Mouse (Mus musculus): ENCODE measurements at regions not wholly inside any gene's neighbourhood (a gene's known extent, or its start where the extent isn't known, plus 50 kb on each side); places are given as distances from the start of the nearest gene placed in this dataset.

GRCm38 (mm10) chr10:91361621-91362020 is 180.5 kb upstream of the Tmpo start:
- POLR2A ChIA-PET: interaction anchor here in 1 of 4 experiments (0.6 kb wide), 1 partner anchor 9 kb away, joined by 3 read pairs; no protein-coding TSS in a partner anchor

GRCm38 (mm10) chr10:91345465-91345864 is 164.3 kb upstream of the Tmpo start:
- CTCF ChIA-PET: no interaction called here
- POLR2A ChIA-PET: no interaction called here

More at GRCm38 (mm10) chr10:91361621-91362020, 180.5 kb upstream of the Tmpo start:
- CTCF ChIA-PET: interaction anchor here in 1 of 4 experiments (0.6 kb wide), 1 partner anchor 75 kb away, joined by 4 read pairs; no protein-coding TSS in a partner anchor

- ChIA-PET POLR2A (no interaction called here), CTCF (no interaction called here)
Measured at GRCm38 (mm10) chr10:91342083-91342482, 161.0 kb upstream of the Tmpo start.

GRCm38 (mm10) chr10:91339361-91339760 is 158.2 kb upstream of the Tmpo start:
- CTCF ChIA-PET: no interaction called here
- POLR2A ChIA-PET: no interaction called here

- CTCF ChIA-PET: interaction anchor here in 2 of 4 experiments (0.6 to 1.5 kb wide), 2 partner anchors 29 to 62 kb away, joined by 4 read pairs; no protein-coding TSS in a partner anchor
- POLR2A ChIA-PET: interaction anchor here in 2 of 4 experiments (0.5 to 0.6 kb wide), 2 partner anchors 24 to 175 kb away, joined by 3 to 4 read pairs; no protein-coding TSS in a partner anchor
Measured at GRCm38 (mm10) chr10:91326661-91327312, 145.7 kb upstream of the Tmpo start.

GRCm38 (mm10) chr10:91326144-91326655 is 145.1 kb upstream of the Tmpo start:
- ChIA-PET POLR2A (interaction anchor here in 1 of 4 experiments (0.6 kb wide), 1 partner anchor 24 kb away, joined by 3 read pairs; no protein-coding TSS in a partner anchor), CTCF (interaction anchor here in 2 of 4 experiments (0.6 to 1.7 kb wide), 3 partner anchors 28 to 62 kb away, joined by 3 to 4 read pairs (median 4); no protein-coding TSS in a partner anchor)

GRCm38 (mm10) chr10:91321226-91321625 is 140.1 kb upstream of the Tmpo start:
- ChIA-PET POLR2A (no interaction called here), CTCF (no interaction called here)

- POLR2A ChIA-PET: interaction anchor here in 1 of 4 experiments (0.7 kb wide), 1 partner anchor 124 kb away, joined by 7 read pairs; no protein-coding TSS in a partner anchor
- CTCF ChIA-PET: interaction anchor here in 1 of 4 experiments (1.3 kb wide), 1 partner anchor 22 kb away, joined by 3 read pairs; no protein-coding TSS in a partner anchor
Measured at GRCm38 (mm10) chr10:91319442-91320112, 138.5 kb upstream of the Tmpo start.

GRCm38 (mm10) chr10:91314441-91314840 is 133.3 kb upstream of the Tmpo start:
- ChIA-PET CTCF (no interaction called here), POLR2A (no interaction called here)

- ChIA-PET POLR2A (no interaction called here), CTCF (no interaction called here)
Measured at GRCm38 (mm10) chr10:91313316-91313715, 132.2 kb upstream of the Tmpo start.

GRCm38 (mm10) chr10:91312913-91313312 is 131.8 kb upstream of the Tmpo start:
- CTCF ChIA-PET: no interaction called here
- POLR2A ChIA-PET: no interaction called here

- POLR2A ChIA-PET: no interaction called here
Measured at GRCm38 (mm10) chr10:91300067-91300466, 119.0 kb upstream of the Tmpo start.

GRCm38 (mm10) chr10:91297792-91298460 is 116.8 kb upstream of the Tmpo start:
- POLR2A ChIA-PET: no interaction called here
- CTCF ChIA-PET: interaction anchor here (0.5 to 1.3 kb wide), 21 partner anchors 12 to 1207 kb away, joined by 3 to 19 read pairs (median 4); no protein-coding TSS in a partner anchor

More at GRCm38 (mm10) chr10:91300067-91300466, 119.0 kb upstream of the Tmpo start:
- CTCF ChIA-PET: interaction anchor here in 2 of 4 experiments (0.6 to 0.7 kb wide), 3 partner anchors 228 to 497 kb away, joined by 3 to 5 read pairs (median 5); no protein-coding TSS in a partner anchor

GRCm38 (mm10) chr10:91295345-91295744 is 114.2 kb upstream of the Tmpo start:
- ChIA-PET POLR2A (no interaction called here), CTCF (interaction anchor here in 2 of 4 experiments (0.5 to 0.7 kb wide), 4 partner anchors 79 to 1001 kb away, joined by 3 to 6 read pairs (median 3); no protein-coding TSS in a partner anchor)

- CTCF ChIA-PET: no interaction called here
- POLR2A ChIA-PET: no interaction called here
Measured at GRCm38 (mm10) chr10:91293226-91293625, 112.1 kb upstream of the Tmpo start.

GRCm38 (mm10) chr10:91284259-91284658 is 103.1 kb upstream of the Tmpo start:
- POLR2A ChIA-PET: interaction anchor here in 1 of 4 experiments (0.9 kb wide), 1 partner anchor 10 kb away, joined by 3 read pairs; no protein-coding TSS in a partner anchor
- CTCF ChIA-PET: no interaction called here

GRCm38 (mm10) chr10:91270955-91271741 is 90.0 kb upstream of the Tmpo start:
- POLR2A ChIA-PET: no interaction called here

GRCm38 (mm10) chr10:91270268-91270954 is 89.3 kb upstream of the Tmpo start:
- POLR2A ChIA-PET: interaction anchor here in 2 of 4 experiments (0.6 to 1.0 kb wide), 4 partner anchors 34 to 234 kb away, joined by 3 to 7 read pairs (median 3); no protein-coding TSS in a partner anchor

More at GRCm38 (mm10) chr10:91270955-91271741, 90.0 kb upstream of the Tmpo start:
- CTCF ChIA-PET: interaction anchor here in 3 of 4 experiments (0.9 to 2.8 kb wide), 6 partner anchors 10 to 237 kb away, joined by 3 to 12 read pairs (median 3); no protein-coding TSS in a partner anchor

More at GRCm38 (mm10) chr10:91270268-91270954, 89.3 kb upstream of the Tmpo start:
- CTCF ChIA-PET: interaction anchor here (0.6 to 2.8 kb wide), 14 partner anchors 10 to 456 kb away, joined by 3 to 12 read pairs (median 4); no protein-coding TSS in a partner anchor
